Mouse (Mus musculus) forebrain, embryonic 14.5 days (tissue): ENCODE measurements around the gene Jam2. TPM values are rescaled to one million over a fixed set of nuclear protein-coding genes. Genes with fewer than 3 reads are reported as not detected.

ENCODE experiments used
- ATAC-seq: fragments of 200-750 bp; cut with Nextera tagmentation; 2 replicates; pipeline ENCODE4 v1.8.0; 2017; ENCODE audit warnings: mild to moderate bottlenecking, moderate library complexity
- DNase-seq: peaks from one replicate; pipeline ENCODE4 v3.0.0-alpha.2; 2015; ENCODE audit warnings: low spot score
- H3K27ac ChIP-seq: fragments of 300-500 bp; sonication (generic); 2 replicates; pipeline ENCODE4 v1.5.1; 2014; ENCODE audit warnings: low read depth, mild to moderate bottlenecking, control low read depth, low read length, moderate library complexity
- H3K27me3 ChIP-seq: fragments of 300-500 bp; sonication (generic); replicated peaks from 2 replicates; pipeline ENCODE4 v1.6.1; 2014; ENCODE audit warnings: low read length, control low read depth, mixed read lengths; ENCODE audit not compliant: control insufficient read depth, insufficient read depth
- H3K36me3 ChIP-seq: fragments of 300-500 bp; sonication (generic); 2 replicates; pipeline ENCODE4 v1.6.1; 2014; ENCODE audit warnings: low read length, control low read depth; ENCODE audit not compliant: control insufficient read depth, insufficient read depth
- H3K4me1 ChIP-seq: fragments of 300-500 bp; sonication (generic); 2 replicates; pipeline ENCODE4 v1.6.1; 2014; ENCODE audit warnings: antibody characterized with exemption, low read length, control low read depth; ENCODE audit not compliant: control insufficient read depth, insufficient read depth
- H3K4me2 ChIP-seq: fragments of 300-500 bp; sonication (generic); 2 replicates; pipeline ENCODE4 v1.6.1; 2014; ENCODE audit warnings: mild to moderate bottlenecking, control low read depth, low read length
- H3K4me3 ChIP-seq: fragments of 300-500 bp; sonication (generic); 2 replicates; pipeline ENCODE4 v1.5.1; 2014; ENCODE audit warnings: low read depth, low read length, control low read depth
- H3K9ac ChIP-seq: fragments of 300-500 bp; sonication (generic); 2 replicates; pipeline ENCODE4 v1.6.1; 2014; ENCODE audit warnings: mild to moderate bottlenecking, low read length, control low read depth, moderate library complexity
- H3K9me3 ChIP-seq: fragments of 300-500 bp; sonication (generic); replicated peaks from 2 replicates; pipeline ENCODE4 v1.6.1; 2016; ENCODE audit warnings: low read length, control low read depth, mixed read lengths; ENCODE audit not compliant: control insufficient read depth
- WGBS: fragments of 180-500 bp; shearing (Covaris S2); extraction: QIAGEN DNeasy Blood & Tissue Kit; methylation state at CpG from one replicate; pipeline ENCODE4 v1.1.7; 2014; 5-methylcytosine and 5-hydroxymethylcytosine counted together
- polyA plus RNA-seq: library from polyadenylated mRNA; unstranded; fragments of >200 nt; fragmentation: Nextera tagmentation; extraction: Ambion mirVana; gene quantifications from 2 replicates; pipeline ENCODE4 v1.2.1, GENCODE M21; 2014

The Jam2 gene
- polyA plus RNA-seq, 1 experiment from 2014 or later = 28.9 TPM

- 93% methylated on average over 6 of the region's 6 CpGs for WGBS
- no peak overlapping the region for H3K27ac ChIP-seq
- H3K4me2 ChIP-seq = no peak overlapping the region
- no peak overlapping the region for H3K4me3 ChIP-seq
- no peaks in the 10 kb centered on the region for H3K27me3 ChIP-seq
- 0 out of 2 replicates have a peak, but pooled peaks cover 8% of the 10 kb centered on the region for H3K4me1 ChIP-seq
- DNase-seq (no peak), ATAC-seq (no peak)
- H3K36me3 ChIP-seq = no peaks in the 10 kb centered on the region
- 0 out of 2 replicates have a peak, but pooled peaks cover 2% of the 10 kb centered on the region for H3K9me3 ChIP-seq
- no peak overlapping the region for H3K9ac ChIP-seq
These were observed 4.5 kb downstream of the Jam2 start for GRCm38 (mm10) chr16:84778431-84778830.

- H3K4me3 ChIP-seq = no peak overlapping the region
- ATAC-seq (no peak), DNase-seq (no peak)
- WGBS = 78% methylated on average over 6 of the region's 6 CpGs
- H3K9ac ChIP-seq = no peak overlapping the region
- no peak overlapping the region for H3K4me2 ChIP-seq
- H3K27ac ChIP-seq = no peak overlapping the region
- H3K9me3 ChIP-seq = 0 out of 2 replicates have a peak, but pooled peaks cover 2% of the 10 kb centered on the region
- 0 out of 2 replicates have a peak, but pooled peaks cover 8% of the 10 kb centered on the region for H3K4me1 ChIP-seq
- H3K36me3 ChIP-seq = no peaks in the 10 kb centered on the region
- no peaks in the 10 kb centered on the region for H3K27me3 ChIP-seq
These were observed 5.1 kb downstream of the Jam2 start for GRCm38 (mm10) chr16:84778861-84779630.

GRCm38 (mm10) chr16:84779718-84780117 is 5.8 kb downstream of the Jam2 start:
- Histone ChIP-seq H3K9ac (no peak overlapping the region), H3K27me3 (no peaks in the 10 kb centered on the region), H3K4me2 (no peak overlapping the region), H3K27ac (no peak overlapping the region), H3K9me3 (0 out of 2 replicates have a peak, but pooled peaks cover 2% of the 10 kb centered on the region), H3K36me3 (no peaks in the 10 kb centered on the region), H3K4me1 (0 out of 2 replicates have a peak, but pooled peaks cover 8% of the 10 kb centered on the region), H3K4me3 (no peak overlapping the region)
- WGBS = 86% methylated on average over 5 of the region's 5 CpGs
- ATAC-seq (no peak), DNase-seq (no peak)

- H3K9ac ChIP-seq = no peak overlapping the region
- ATAC-seq = no peak
- no peaks in the 10 kb centered on the region for H3K36me3 ChIP-seq
- no peak overlapping the region for H3K4me3 ChIP-seq
- H3K4me2 ChIP-seq = no peak overlapping the region
- no peaks in the 10 kb centered on the region for H3K27me3 ChIP-seq
- 0 out of 2 replicates have a peak, but pooled peaks cover 3% of the 10 kb centered on the region for H3K4me1 ChIP-seq
- 0 out of 2 replicates have a peak, but pooled peaks cover 2% of the 10 kb centered on the region for H3K9me3 ChIP-seq
- no peak for DNase-seq
- no peak overlapping the region for H3K27ac ChIP-seq
- WGBS = 45% methylated on average over 2 of the region's 2 CpGs
These were observed 9.4 kb downstream of the Jam2 start for GRCm38 (mm10) chr16:84783279-84783678.

- no peak overlapping the region for H3K27ac ChIP-seq
- WGBS = 7% methylated on average over 7 of the region's 7 CpGs
- no peak overlapping the region for H3K4me2 ChIP-seq
- no peak for DNase-seq
- no peaks in the 10 kb centered on the region for H3K9me3 ChIP-seq
- H3K4me1 ChIP-seq = 0 out of 2 replicates have a peak, but pooled peaks cover 3% of the 10 kb centered on the region
- H3K4me3 ChIP-seq = no peak overlapping the region
- no peaks in the 10 kb centered on the region for H3K27me3 ChIP-seq
- no peak overlapping the region for H3K9ac ChIP-seq
- ATAC-seq = no peak
- H3K36me3 ChIP-seq = no peaks in the 10 kb centered on the region
These were observed 11.0 kb downstream of the Jam2 start for GRCm38 (mm10) chr16:84784966-84785365.

GRCm38 (mm10) chr16:84790595-84791165 is 16.8 kb downstream of the Jam2 start:
- Histone ChIP-seq H3K27ac (no peak overlapping the region), H3K9ac (no peak overlapping the region), H3K4me2 (no peak overlapping the region), H3K36me3 (peaks cover 2% of the 10 kb centered on the region; the same call in 1 of the 2 replicates), H3K9me3 (no peaks in the 10 kb centered on the region), H3K4me3 (no peak overlapping the region), H3K27me3 (no peaks in the 10 kb centered on the region), H3K4me1 (no peaks in the 10 kb centered on the region)
- 97% methylated on average over 2 of the region's 2 CpGs for WGBS
- ATAC-seq (no peak), DNase-seq (no peak)

- Histone ChIP-seq H3K36me3 (peaks cover 2% of the 10 kb centered on the region; the same call in 1 of the 2 replicates), H3K4me3 (no peak overlapping the region), H3K4me2 (no peak overlapping the region), H3K9ac (no peak overlapping the region), H3K4me1 (no peaks in the 10 kb centered on the region), H3K27me3 (no peaks in the 10 kb centered on the region), H3K9me3 (no peaks in the 10 kb centered on the region), H3K27ac (no peak overlapping the region)
- ATAC-seq (no peak), DNase-seq (no peak)
- 88% methylated on average over 14 of the region's 14 CpGs for WGBS
These were observed 19.5 kb downstream of the Jam2 start for GRCm38 (mm10) chr16:84793401-84793800.

- Histone ChIP-seq H3K9ac (no peak overlapping the region), H3K27ac (no peak overlapping the region), H3K4me1 (no peaks in the 10 kb centered on the region), H3K27me3 (no peaks in the 10 kb centered on the region), H3K4me2 (no peak overlapping the region), H3K9me3 (no peaks in the 10 kb centered on the region), H3K4me3 (no peak overlapping the region), H3K36me3 (peaks cover 2% of the 10 kb centered on the region; the same call in 1 of the 2 replicates)
- ATAC-seq (no peak), DNase-seq (no peak)
- WGBS = 63% methylated on average over 3 of the region's 3 CpGs
These were observed 21.4 kb downstream of the Jam2 start for GRCm38 (mm10) chr16:84795337-84795736.

- no peaks in the 10 kb centered on the region for H3K4me1 ChIP-seq
- no peak overlapping the region for H3K4me2 ChIP-seq
- 85% methylated on average over 9 of the region's 9 CpGs for WGBS
- no peak overlapping the region for H3K9ac ChIP-seq
- no peak for ATAC-seq
- no peak overlapping the region for H3K27ac ChIP-seq
- H3K36me3 ChIP-seq = no peaks in the 10 kb centered on the region
- no peak overlapping the region for H3K4me3 ChIP-seq
- no peaks in the 10 kb centered on the region for H3K27me3 ChIP-seq
- H3K9me3 ChIP-seq = no peaks in the 10 kb centered on the region
- no peak for DNase-seq
These were observed 22.8 kb downstream of the Jam2 start for GRCm38 (mm10) chr16:84796678-84797077.
